In genomic region chr2:26020714-26021560, GRCm38 (mm10) we compare ENCODE assay signal across 8 mouse cellular contexts. TPM values are rescaled to one million over a fixed set of nuclear protein-coding genes. Genes with fewer than 3 reads are reported as not detected.
DNase-seq lines count a peak whose midpoint lies in the region; ATAC-seq and TF ChIP-seq lines count a peak whose summit lies in the region.

No protein-coding gene starts in this region.

- no peak for TF ChIP-seq EP300 in stomach, postnatal 0 days (optimal IDR thresholded peaks at IDR 0.05)

- peak overlapping the region; percentile 71 for H3K9ac ChIP-seq in intestine, postnatal 0 days (ENCODE audit: low read depth, low read length)
- peak overlapping the region; percentile 76 for H3K9ac ChIP-seq in limb, embryonic 15.5 days
- peak overlapping the region; percentile 81 for H3K9ac ChIP-seq in midbrain, embryonic 14.5 days (replicated peaks; ENCODE audit: low read length)
- H3K9ac ChIP-seq in stomach, postnatal 0 days (ENCODE audit: low read length): peak overlapping the region; percentile 77

- no peaks in the 10 kb centered on the region for H3K27me3 ChIP-seq in intestine, postnatal 0 days (replicated peaks; ENCODE audit: control insufficient read depth, insufficient read depth, low read length)
- H3K27me3 ChIP-seq in limb, embryonic 15.5 days: no peaks in the 10 kb centered on the region
- H3K27me3 ChIP-seq in midbrain, embryonic 14.5 days (ENCODE audit: control insufficient read depth, insufficient read depth, low read length): no peaks in the 10 kb centered on the region
- no peaks in the 10 kb centered on the region for H3K27me3 ChIP-seq in stomach, postnatal 0 days (ENCODE audit: control insufficient read depth, insufficient read depth, low read length)

- no peaks in the 10 kb centered on the region for H3K9me3 ChIP-seq in intestine, postnatal 0 days (ENCODE audit: control insufficient read depth)
- no peaks in the 10 kb centered on the region for H3K9me3 ChIP-seq in limb, embryonic 15.5 days
- H3K9me3 ChIP-seq in midbrain, embryonic 14.5 days (ENCODE audit: control insufficient read depth, low read length): no peaks in the 10 kb centered on the region
- H3K9me3 ChIP-seq in stomach, postnatal 0 days (ENCODE audit: control insufficient read depth, low read length): no peaks in the 10 kb centered on the region

- H3K36me3 ChIP-seq in intestine, postnatal 0 days (ENCODE audit: control insufficient read depth, insufficient read depth): peaks cover 4% of the 10 kb centered on the region; the same call in 1 of the 2 replicates
- peaks cover 6% of the 10 kb centered on the region; the same call in 1 of the 2 replicates for H3K36me3 ChIP-seq in limb, embryonic 15.5 days
- H3K36me3 ChIP-seq in midbrain, embryonic 14.5 days (ENCODE audit: control insufficient read depth, insufficient read depth, low read length): peaks cover under 1% of the 10 kb centered on the region; the same call in 1 of the 2 replicates
- H3K36me3 ChIP-seq in stomach, postnatal 0 days (ENCODE audit: control insufficient read depth, insufficient read depth, low read length): no peaks in the 10 kb centered on the region

- H3K4me2 ChIP-seq in intestine, postnatal 0 days (replicated peaks; ENCODE audit: low read depth): peak overlapping the region; percentile 65
- peak overlapping the region; percentile 85 for H3K4me2 ChIP-seq in limb, embryonic 15.5 days
- H3K4me2 ChIP-seq in midbrain, embryonic 14.5 days (ENCODE audit: low read length): peak overlapping the region; percentile 93
- peak overlapping the region; percentile 82 for H3K4me2 ChIP-seq in stomach, postnatal 0 days (replicated peaks; ENCODE audit: low read depth)

- no peak for TF ChIP-seq POLR2A in cortical plate, adult 2 months (IDR thresholded peaks at IDR 0.05; ENCODE audit: extremely low read depth, insufficient read depth, low read length)

- H3K4me3 ChIP-seq in cortical plate, adult 2 months (ENCODE audit: insufficient read depth, low read length): peak overlapping the region; percentile 87
- peak overlapping the region; percentile 80 for H3K4me3 ChIP-seq in intestine, postnatal 0 days (ENCODE audit: low read depth, low read length)
- peak overlapping the region; percentile 91 for H3K4me3 ChIP-seq in limb, embryonic 15.5 days
- H3K4me3 ChIP-seq in midbrain, embryonic 14.5 days (replicated peaks; ENCODE audit: low read depth, low read length): peak overlapping the region; percentile 83
- peak overlapping the region; percentile 79 for H3K4me3 ChIP-seq in stomach, postnatal 0 days (ENCODE audit: low read depth, low read length)

- ATAC-seq in intestine, postnatal 0 days: peak; percentile 52
- peak; percentile 25; the same call in 1 of the 2 replicates for ATAC-seq in limb, embryonic 15.5 days (ENCODE audit: insufficient number of reproducible peaks, low FRiP score, low TSS enrichment, low read depth)
- ATAC-seq in midbrain, embryonic 14.5 days (ENCODE audit: low FRiP score, low TSS enrichment): peak; percentile 15
- peak; percentile 33 for ATAC-seq in stomach, postnatal 0 days (ENCODE audit: low FRiP score, low TSS enrichment)

- DNase-seq in 416B (ENCODE audit: low read depth): peak; percentile 56
- DNase-seq in Muller cell, postnatal 12 days (ENCODE audit: inconsistent ontology term): peak; percentile 68
- peak; percentile 60 for DNase-seq in gastrocnemius, postnatal 10 days
- DNase-seq in midbrain, embryonic 14.5 days: peak; percentile 41
- peak; percentile 55 for DNase-seq in stomach, postnatal 0 days (ENCODE audit: low spot score)

- 1% methylated on average over 38 of the region's 38 CpGs for WGBS in intestine, postnatal 0 days
- WGBS in limb, embryonic 15.5 days: 1% methylated on average over 38 of the region's 38 CpGs
- 2% methylated on average over 38 of the region's 38 CpGs for WGBS in midbrain, embryonic 14.5 days
- WGBS in stomach, postnatal 0 days: 1% methylated on average over 38 of the region's 38 CpGs

- no peak for TF ChIP-seq CTCF in cortical plate, adult 2 months (IDR thresholded peaks at IDR 0.05; ENCODE audit: extremely low read depth, insufficient read depth, low read length)
- TF ChIP-seq CTCF in intestine, postnatal 0 days (IDR thresholded peaks at IDR 0.05; ENCODE audit: low read depth): no peak
- TF ChIP-seq CTCF in stomach, postnatal 0 days (IDR thresholded peaks at IDR 0.05; ENCODE audit: low read depth): no peak

- peak overlapping the region; percentile 85 for H3K27ac ChIP-seq in cortical plate, adult 2 months (ENCODE audit: insufficient read depth, low read length)
- H3K27ac ChIP-seq in intestine, postnatal 0 days (ENCODE audit: low read depth, low read length): peak overlapping the region; percentile 74
- peak overlapping the region; percentile 86 for H3K27ac ChIP-seq in limb, embryonic 15.5 days
- peak overlapping the region; percentile 82 for H3K27ac ChIP-seq in midbrain, embryonic 14.5 days (replicated peaks; ENCODE audit: low read depth, low read length)
- H3K27ac ChIP-seq in stomach, postnatal 0 days (replicated peaks): peak overlapping the region; percentile 91

- peaks cover 7% of the 10 kb centered on the region; the same call in 1 of the 2 replicates for H3K4me1 ChIP-seq in cortical plate, adult 2 months (ENCODE audit: control insufficient read depth, insufficient read depth, low read length)
- H3K4me1 ChIP-seq in intestine, postnatal 0 days (replicated peaks; ENCODE audit: control insufficient read depth, insufficient read depth, low read length): no peaks in the 10 kb centered on the region
- peaks cover 22% of the 10 kb centered on the region for H3K4me1 ChIP-seq in limb, embryonic 15.5 days
- peaks cover 7% of the 10 kb centered on the region for H3K4me1 ChIP-seq in midbrain, embryonic 14.5 days (ENCODE audit: control insufficient read depth, insufficient read depth, low read length)
- peaks cover 8% of the 10 kb centered on the region; the same call in 1 of the 2 replicates for H3K4me1 ChIP-seq in stomach, postnatal 0 days (replicated peaks; ENCODE audit: control insufficient read depth, insufficient read depth)

RNA-seq across cellular contexts. Expression of gene Ubac1, which starts 0.6 kb away (rescaled TPM):
- polyA plus RNA-seq in cortical plate, adult 2 months (2012; rRNA removed): 70.3 and 76.6 TPM in 2 replicates
- 100 to 1,000 TPM; 185 to 191 TPM for total RNA-seq in gastrocnemius, postnatal 10 days (2021)
- 45.8 TPM in 2 replicates for polyA plus RNA-seq in intestine, postnatal 0 days (2015; fragmentation: Nextera tagmentation; extraction: Ambion mirVana)
- polyA plus RNA-seq in limb, embryonic 15.5 days (2015; fragmentation: Nextera tagmentation; extraction: Ambion mirVana): 89.7 and 94.1 TPM in 2 replicates
- polyA plus RNA-seq in midbrain, embryonic 14.5 days (2014; fragmentation: Nextera tagmentation; extraction: Ambion mirVana): 122 and 129 TPM in 2 replicates
- 47.7 and 49.1 TPM in 2 replicates for polyA plus RNA-seq in stomach, postnatal 0 days (2015; fragmentation: Nextera tagmentation; extraction: Ambion mirVana)

RNA-seq across cellular contexts. Expression of gene Camsap1, which starts 37.9 kb away (rescaled TPM):
- polyA plus RNA-seq in cortical plate, adult 2 months (2012; rRNA removed): 31.6 and 32.4 TPM in 2 replicates
- total RNA-seq in gastrocnemius, postnatal 10 days (2021): 10 to 100 TPM; 29.5 to 34.8 TPM
- polyA plus RNA-seq in intestine, postnatal 0 days (2015; fragmentation: Nextera tagmentation; extraction: Ambion mirVana): 3.5 and 4.9 TPM in 2 replicates
- polyA plus RNA-seq in limb, embryonic 15.5 days (2015; fragmentation: Nextera tagmentation; extraction: Ambion mirVana): 15.9 and 19.1 TPM in 2 replicates
- 82.1 and 95.9 TPM in 2 replicates for polyA plus RNA-seq in midbrain, embryonic 14.5 days (2014; fragmentation: Nextera tagmentation; extraction: Ambion mirVana)
- 4.2 and 6.5 TPM in 2 replicates for polyA plus RNA-seq in stomach, postnatal 0 days (2015; fragmentation: Nextera tagmentation; extraction: Ambion mirVana)

Comparison
In these comparisons a context has a peak if more than half of its experiments do, and no peak if none do; other contexts are left out.
1. Peak in every context shown above with its lines: DNase-seq, ATAC-seq, H3K4me3 ChIP-seq and H3K27ac ChIP-seq.